Mouse (Mus musculus) small intestine, adult 2 months (tissue): ENCODE measurements around the gene Med20.

ENCODE experiments used
- CTCF ChIP-seq: fragments of 200-500 bp; IDR thresholded peaks from 2 replicates; pipeline ENCODE4 v1.5.1; 2012; ENCODE audit warnings: low read depth, mild to moderate bottlenecking, control low read depth, inconsistent platforms, low read length, moderate library complexity, mixed read lengths; ENCODE audit not compliant: insufficient replicate concordance, insufficient read length; ENCODE audit errors: extremely low read depth
- POLR2A ChIP-seq: fragments of 200-500 bp; IDR thresholded peaks from 2 replicates; pipeline ENCODE4 v1.6.1; 2012; ENCODE audit warnings: low read depth, mild to moderate bottlenecking, control low read depth, inconsistent platforms, low read length, moderate library complexity

DNA sequence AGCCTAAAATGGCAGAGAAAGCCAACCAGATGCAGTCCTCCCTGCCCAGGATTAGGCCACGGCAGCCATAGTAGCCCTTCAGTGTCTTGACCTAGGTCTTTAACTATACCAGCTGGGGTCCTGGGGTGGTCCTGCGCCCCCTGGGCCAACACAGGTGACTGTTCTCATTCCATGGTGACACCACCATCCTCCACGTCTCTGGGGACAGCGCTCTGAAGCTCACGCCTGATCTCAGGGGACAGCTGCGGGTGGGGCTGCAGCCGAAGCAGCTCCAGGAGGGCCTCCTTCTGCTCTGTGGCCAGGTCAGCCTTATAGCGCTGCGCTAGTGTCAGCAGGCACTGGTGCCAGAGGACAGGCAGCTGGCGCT lies 10.0 kb upstream of the Med20 start:
- TF ChIP-seq CTCF = no peak
- TF ChIP-seq POLR2A = no peak
